Mouse (Mus musculus) E14TG2a.4 (cell line): ENCODE measurements at regions not wholly inside any gene's neighbourhood (a gene's known extent, or its start where the extent isn't known, plus 50 kb on each side); places are given as distances from the start of the nearest gene placed in this dataset.

ENCODE experiments used
- H3K27me3 ChIP-seq: 2 replicates; pipeline ENCODE4 v1.6.1; 2014; ENCODE audit warnings: low read length, control low read depth; ENCODE audit not compliant: insufficient read depth
- H3K36me3 ChIP-seq: 2 replicates; pipeline ENCODE4 v1.6.1; 2014; ENCODE audit warnings: low read length, control low read depth; ENCODE audit not compliant: insufficient read depth
- H3K4me1 ChIP-seq: replicated peaks from 2 replicates; pipeline ENCODE4 v1.6.1; 2014; ENCODE audit warnings: low read depth, low read length, control low read depth
- H3K4me3 ChIP-seq: replicated peaks from 2 replicates; pipeline ENCODE4 v1.5.1; 2014; ENCODE audit warnings: mild to moderate bottlenecking, low read length
- H3K9me3 ChIP-seq: 2 replicates; pipeline ENCODE4 v1.6.1; 2014; ENCODE audit warnings: low read length, control low read depth
- CTCF ChIP-seq: conservative IDR thresholded peaks from 2 replicates; pipeline ENCODE4 v1.5.1; 2014; ENCODE audit warnings: low read length
- NANOG ChIP-seq: IDR thresholded peaks from 2 replicates; pipeline ENCODE4 v1.6.1; 2014; ENCODE audit warnings: borderline replicate concordance, low read length, mixed read lengths
- POU5F1 ChIP-seq: IDR thresholded peaks from 2 replicates; pipeline ENCODE4 v1.6.1; 2014; ENCODE audit warnings: low read length, borderline replicate concordance

DNA sequence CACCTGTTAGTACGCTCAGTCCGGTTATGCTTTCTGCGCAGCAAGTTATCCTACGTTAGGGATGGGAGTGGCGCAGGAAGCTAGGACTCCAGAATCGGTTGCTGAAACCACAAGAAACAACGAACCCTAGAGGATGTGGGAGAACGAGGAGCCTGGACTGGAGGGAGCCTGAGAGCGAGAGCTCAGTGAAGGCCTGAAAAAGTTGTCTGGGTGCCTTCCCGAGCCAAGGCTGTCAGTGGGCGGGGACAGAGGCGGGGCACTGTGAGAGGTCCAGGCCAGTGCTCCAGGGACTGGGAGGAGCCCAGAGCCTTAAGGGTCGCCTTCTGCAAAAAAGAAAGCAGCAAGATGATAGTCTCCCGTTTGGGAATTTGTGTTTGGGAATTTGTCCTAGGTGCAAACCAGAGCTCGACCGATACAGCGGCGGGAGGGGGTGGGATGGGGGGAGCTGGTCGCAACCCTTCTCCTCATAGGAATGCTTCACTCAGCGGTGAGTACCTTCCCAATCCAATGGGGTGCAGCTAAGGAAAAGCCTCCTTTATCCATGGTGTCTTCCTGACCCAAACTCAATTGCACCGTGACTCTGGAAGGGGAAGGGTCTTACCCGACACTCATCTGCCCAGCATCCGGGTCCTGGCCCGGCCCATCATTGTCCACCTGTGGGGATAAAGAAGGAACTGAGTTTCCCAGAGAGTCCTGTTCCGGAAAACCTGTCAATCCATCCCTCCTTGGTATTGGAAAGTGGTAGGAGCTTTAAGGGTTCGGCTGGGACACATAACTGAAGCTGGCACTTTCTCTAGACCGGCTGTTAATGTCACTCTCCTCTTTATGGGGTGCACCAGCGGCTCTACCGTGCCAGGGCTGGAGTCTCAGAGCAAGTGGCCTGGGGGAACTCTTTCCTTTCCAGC, 453.6 kb upstream of the Tmem132c start:
- TF ChIP-seq CTCF (no peak), NANOG (no peak), POU5F1 (no peak)
- Histone ChIP-seq H3K36me3 (no peaks in the 10 kb centered on the region), H3K9me3 (peaks cover 4% of the 10 kb centered on the region), H3K4me3 (peak overlapping the region; percentile 60), H3K4me1 (peaks cover 11% of the 10 kb centered on the region), H3K27me3 (peaks cover 20% of the 10 kb centered on the region)

DNA sequence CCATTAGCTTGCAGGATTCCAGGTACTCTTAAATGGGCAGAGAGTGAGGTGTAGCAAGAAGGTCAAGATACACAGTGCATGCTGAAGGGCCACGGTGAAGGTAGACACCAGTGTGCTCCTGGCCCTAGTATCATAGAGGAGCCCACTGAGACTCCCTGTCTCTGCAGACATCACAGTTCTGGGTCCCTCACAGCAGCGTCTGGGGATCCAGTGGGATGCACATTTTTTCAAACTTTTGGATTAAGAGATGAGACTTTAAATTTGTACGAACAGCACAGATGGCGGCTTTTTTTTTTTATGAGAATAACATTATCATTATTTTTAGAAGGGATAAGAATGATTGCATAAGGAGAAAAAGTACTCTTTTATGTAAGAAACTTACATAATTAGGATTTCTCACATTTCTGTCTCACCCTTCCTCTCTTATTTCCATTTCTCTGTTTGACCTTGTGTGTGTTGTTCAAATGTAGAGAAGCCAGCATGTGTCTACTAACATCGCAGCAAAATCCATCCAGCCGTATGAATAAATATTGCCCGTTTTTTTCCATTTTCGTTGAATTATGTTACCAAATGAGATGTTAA, 441.8 kb upstream of the Tmem132c start:
- Histone ChIP-seq H3K9me3 (no peaks in the 10 kb centered on the region), H3K36me3 (no peaks in the 10 kb centered on the region), H3K27me3 (no peaks in the 10 kb centered on the region), H3K4me1 (no peaks in the 10 kb centered on the region), H3K4me3 (no peak overlapping the region)
- no peak for TF ChIP-seq NANOG
- no peak for TF ChIP-seq POU5F1
- no peak for TF ChIP-seq CTCF

- Histone ChIP-seq H3K4me3 (no peak overlapping the region), H3K27me3 (no peaks in the 10 kb centered on the region), H3K4me1 (no peaks in the 10 kb centered on the region), H3K9me3 (peaks cover 5% of the 10 kb centered on the region), H3K36me3 (no peaks in the 10 kb centered on the region)
- TF ChIP-seq NANOG (no peak), CTCF (no peak), POU5F1 (no peak)
These were observed 435.0 kb upstream of the Tmem132c start for GRCm38 (mm10) chr5:126806656-126807055.

- no peaks in the 10 kb centered on the region for H3K4me1 ChIP-seq
- peaks cover 33% of the 10 kb centered on the region for H3K9me3 ChIP-seq
- no peak for TF ChIP-seq CTCF
- no peak for TF ChIP-seq NANOG
- no peaks in the 10 kb centered on the region for H3K27me3 ChIP-seq
- H3K36me3 ChIP-seq = no peaks in the 10 kb centered on the region
- H3K4me3 ChIP-seq = no peak overlapping the region
These were observed 425.5 kb upstream of the Tmem132c start for GRCm38 (mm10) chr5:126816069-126816468.

- TF ChIP-seq NANOG = no peak
- H3K36me3 ChIP-seq = no peaks in the 10 kb centered on the region
- no peaks in the 10 kb centered on the region for H3K27me3 ChIP-seq
- H3K4me1 ChIP-seq = no peaks in the 10 kb centered on the region
- peaks cover 17% of the 10 kb centered on the region for H3K9me3 ChIP-seq
- H3K4me3 ChIP-seq = no peak overlapping the region
These were observed 406.2 kb upstream of the Tmem132c start for GRCm38 (mm10) chr5:126835440-126835839.

DNA sequence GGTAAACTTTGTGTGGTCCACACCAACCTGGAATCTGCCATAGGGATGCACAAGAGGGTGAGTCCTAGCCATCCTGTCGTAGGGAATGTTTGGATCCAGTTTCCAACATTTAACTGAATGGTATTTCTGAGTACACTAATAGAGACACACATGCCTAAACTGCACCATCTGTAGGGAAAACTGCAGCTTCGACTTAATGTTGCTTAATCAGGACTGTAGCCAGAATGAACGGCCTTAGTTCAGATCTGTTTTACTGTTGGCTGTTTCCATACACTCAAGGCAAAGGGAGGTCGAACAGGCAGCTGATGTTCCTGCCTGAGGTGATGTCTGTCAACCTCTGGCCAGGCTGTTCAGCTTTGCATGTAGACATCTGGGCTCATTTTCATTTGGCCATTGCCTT, 399.0 kb upstream of the Tmem132c start:
- H3K4me1 ChIP-seq = no peaks in the 10 kb centered on the region
- H3K27me3 ChIP-seq = no peaks in the 10 kb centered on the region
- TF ChIP-seq POU5F1 (no peak), CTCF (no peak), NANOG (no peak)
- no peak overlapping the region for H3K4me3 ChIP-seq
- H3K36me3 ChIP-seq = no peaks in the 10 kb centered on the region
- no peaks in the 10 kb centered on the region for H3K9me3 ChIP-seq

- no peak for TF ChIP-seq NANOG
- no peak for TF ChIP-seq CTCF
- no peak for TF ChIP-seq POU5F1
- Histone ChIP-seq H3K27me3 (no peaks in the 10 kb centered on the region), H3K9me3 (peaks cover 20% of the 10 kb centered on the region), H3K36me3 (no peaks in the 10 kb centered on the region), H3K4me3 (no peak overlapping the region), H3K4me1 (no peaks in the 10 kb centered on the region)
These were observed 379.5 kb upstream of the Tmem132c start for GRCm38 (mm10) chr5:126862078-126862477.

DNA sequence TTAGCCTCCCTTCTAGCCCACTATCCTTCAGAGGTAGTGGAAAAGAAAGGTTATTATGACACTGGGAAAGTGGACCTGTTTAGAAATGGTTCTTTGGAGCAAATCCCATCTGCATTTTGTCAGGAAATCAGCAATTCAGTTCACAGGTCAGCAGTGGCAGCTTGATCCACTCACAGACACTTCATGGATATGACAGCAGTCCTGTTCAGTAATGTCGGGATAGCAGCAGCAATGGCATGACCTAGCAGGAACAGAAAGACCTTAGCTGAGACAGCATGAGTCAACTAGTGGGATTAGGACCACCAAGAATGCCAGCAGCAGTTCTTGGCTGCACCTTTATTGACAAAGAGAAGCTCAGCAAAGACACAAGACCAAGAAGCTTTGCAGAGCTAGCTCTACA, 365.8 kb upstream of the Tmem132c start:
- Histone ChIP-seq H3K9me3 (peaks cover 4% of the 10 kb centered on the region; the same call in 1 of the 2 replicates), H3K36me3 (no peaks in the 10 kb centered on the region), H3K4me1 (no peaks in the 10 kb centered on the region), H3K4me3 (no peak overlapping the region), H3K27me3 (no peaks in the 10 kb centered on the region)
- TF ChIP-seq CTCF = no peak
- no peak for TF ChIP-seq NANOG
- no peak for TF ChIP-seq POU5F1
